Mouse (Mus musculus) stomach, embryonic 15.5 days (tissue): Measurements from ENCODE around the gene Mgat5. TPM values are rescaled to one million over a fixed set of nuclear protein-coding genes. Genes with fewer than 3 reads are reported as not detected.

Experiments used
- ATAC-seq: fragments of 200-750 bp; cut with Nextera tagmentation; 2 replicates; pipeline ENCODE4 v1.8.0; 2017; ENCODE audit warnings: low read depth, moderate number of reproducible peaks, moderate TSS enrichment; ENCODE audit not compliant: insufficient read depth, low FRiP score
- H3K27ac ChIP-seq: fragments of 300-500 bp; sonication (generic); 2 replicates; pipeline ENCODE4 v1.5.1; 2015; ENCODE audit warnings: mild to moderate bottlenecking, inconsistent platforms
- H3K27me3 ChIP-seq: fragments of 300-500 bp; sonication (generic); replicated peaks from 2 replicates; pipeline ENCODE4 v1.6.1; 2015; ENCODE audit warnings: inconsistent platforms
- H3K36me3 ChIP-seq: fragments of 300-500 bp; sonication (generic); 2 replicates; pipeline ENCODE4 v1.6.1; 2015; ENCODE audit warnings: inconsistent platforms
- H3K4me1 ChIP-seq: fragments of 300-500 bp; sonication (generic); 2 replicates; pipeline ENCODE4 v1.6.1; 2015; ENCODE audit warnings: inconsistent platforms
- H3K4me2 ChIP-seq: fragments of 300-500 bp; sonication (generic); 2 replicates; pipeline ENCODE4 v1.6.1; 2015; ENCODE audit warnings: mild to moderate bottlenecking, inconsistent platforms
- H3K4me3 ChIP-seq: fragments of 300-500 bp; sonication (generic); replicated peaks from 2 replicates; pipeline ENCODE4 v1.5.1; 2015; ENCODE audit warnings: inconsistent platforms
- H3K9ac ChIP-seq: fragments of 300-500 bp; sonication (generic); 2 replicates; pipeline ENCODE4 v1.6.1; 2015; ENCODE audit warnings: inconsistent platforms
- H3K9me3 ChIP-seq: fragments of 300-500 bp; sonication (generic); 2 replicates; pipeline ENCODE4 v1.6.1; 2016; ENCODE audit warnings: inconsistent platforms
- WGBS: fragments of 180-500 bp; shearing (Covaris S2); methylation state at CpG from one replicate; pipeline ENCODE4 v1.1.7; 2015; 5-methylcytosine and 5-hydroxymethylcytosine counted together
- polyA plus RNA-seq: library from polyadenylated mRNA; unstranded; fragments of >200 nt; fragmentation: Nextera tagmentation; extraction: Ambion mirVana; gene quantifications from 2 replicates; pipeline ENCODE4 v1.2.1, GENCODE M21; 2015

The Mgat5 gene
- polyA plus RNA-seq, 1 experiment from 2014 or later = 5.4 TPM

DNA sequence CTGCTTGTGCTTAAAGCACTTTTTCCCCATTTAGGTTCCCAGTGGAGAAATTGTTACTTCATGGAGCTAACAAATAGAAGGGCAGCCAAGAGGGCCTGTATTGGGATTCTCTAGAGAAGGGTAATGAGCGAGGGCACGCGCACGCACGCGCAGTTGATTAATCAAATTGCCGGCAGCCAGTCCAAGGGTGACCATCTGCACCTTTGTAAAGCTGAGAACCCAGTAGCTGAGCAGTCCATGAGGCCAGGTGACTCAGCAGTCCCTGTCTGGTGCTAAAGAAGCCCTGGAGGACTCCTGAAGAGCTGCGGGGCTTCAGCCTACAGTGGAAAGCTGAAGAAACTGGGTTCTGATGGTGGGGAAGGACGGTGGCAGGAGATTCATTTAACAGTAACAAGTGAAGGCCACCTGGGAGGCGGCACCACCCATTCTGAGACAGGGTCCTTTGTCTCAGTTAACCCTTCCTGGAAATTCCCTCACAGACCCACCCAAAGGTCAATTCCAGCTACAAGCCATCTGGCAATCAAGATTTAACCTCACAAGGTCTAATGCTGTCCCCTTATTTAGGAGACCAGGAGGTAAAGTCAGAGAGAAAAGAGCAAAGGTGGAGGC lies 302.3 kb downstream of the Mgat5 start:
- 73% methylated on average over 10 of the region's 10 CpGs for WGBS
- no peaks in the 10 kb centered on the region for H3K27me3 ChIP-seq
- H3K9me3 ChIP-seq = no peaks in the 10 kb centered on the region
- ATAC-seq = no peak
- no peak overlapping the region for H3K9ac ChIP-seq
- no peak overlapping the region for H3K27ac ChIP-seq
- no peaks in the 10 kb centered on the region for H3K36me3 ChIP-seq
- H3K4me2 ChIP-seq = no peak overlapping the region
- no peak overlapping the region for H3K4me3 ChIP-seq
- no peaks in the 10 kb centered on the region for H3K4me1 ChIP-seq

DNA sequence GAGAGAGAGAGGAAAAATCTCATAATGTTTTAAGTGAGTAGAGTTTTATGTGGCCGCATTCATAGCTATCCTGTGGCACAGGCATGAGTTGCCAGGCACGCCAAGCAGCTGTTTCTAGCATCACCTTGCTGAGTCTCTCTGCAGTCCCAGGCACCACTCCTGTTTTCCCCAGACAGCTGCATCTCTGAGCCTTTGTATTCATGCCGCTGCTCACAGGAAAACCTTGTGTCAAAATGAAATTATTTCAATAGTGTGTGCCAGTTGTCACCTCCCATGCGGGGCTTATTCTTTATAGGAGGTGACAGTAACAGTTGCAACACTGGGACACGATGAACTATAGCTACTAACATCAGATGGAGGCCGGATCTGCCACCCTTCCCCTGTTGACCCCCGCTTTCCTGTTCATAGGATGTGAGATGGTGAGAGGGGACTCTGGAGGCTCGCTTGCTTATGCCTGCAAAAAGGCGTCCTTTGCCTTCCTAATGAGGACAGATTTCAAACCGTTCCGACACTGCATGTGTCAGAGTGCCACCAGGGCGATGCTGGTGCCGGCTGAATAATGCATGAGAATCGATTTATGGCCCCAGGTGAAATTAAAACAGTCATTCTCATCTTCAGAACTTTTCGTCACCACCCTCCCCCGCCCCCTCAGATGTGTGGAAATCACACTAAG lies 303.4 kb downstream of the Mgat5 start:
- Histone ChIP-seq H3K27ac (no peak overlapping the region), H3K4me2 (no peak overlapping the region), H3K4me3 (no peak overlapping the region), H3K36me3 (no peaks in the 10 kb centered on the region), H3K9ac (no peak overlapping the region), H3K27me3 (no peaks in the 10 kb centered on the region), H3K4me1 (no peaks in the 10 kb centered on the region), H3K9me3 (no peaks in the 10 kb centered on the region)
- no peak for ATAC-seq
- WGBS = 74% methylated on average over 16 of the region's 16 CpGs

- Histone ChIP-seq H3K4me1 (no peaks in the 10 kb centered on the region), H3K9ac (no peak overlapping the region), H3K4me2 (no peak overlapping the region), H3K27ac (no peak overlapping the region), H3K9me3 (no peaks in the 10 kb centered on the region), H3K27me3 (no peaks in the 10 kb centered on the region), H3K4me3 (no peak overlapping the region), H3K36me3 (no peaks in the 10 kb centered on the region)
- WGBS = 80% methylated on average over 8 of the region's 8 CpGs
- no peak for ATAC-seq
Observed at GRCm38 (mm10) chr1:127508921-127509320, 304.1 kb downstream of the Mgat5 start.

- H3K27me3 ChIP-seq = no peaks in the 10 kb centered on the region
- H3K4me2 ChIP-seq = no peak overlapping the region
- no peak overlapping the region for H3K27ac ChIP-seq
- H3K4me3 ChIP-seq = no peak overlapping the region
- no peak for ATAC-seq
- no peaks in the 10 kb centered on the region for H3K36me3 ChIP-seq
- no peaks in the 10 kb centered on the region for H3K9me3 ChIP-seq
- H3K9ac ChIP-seq = no peak overlapping the region
- 85% methylated on average over 6 of the region's 6 CpGs for WGBS
- no peaks in the 10 kb centered on the region for H3K4me1 ChIP-seq
Observed at GRCm38 (mm10) chr1:127511362-127511761, 306.5 kb downstream of the Mgat5 start.

DNA sequence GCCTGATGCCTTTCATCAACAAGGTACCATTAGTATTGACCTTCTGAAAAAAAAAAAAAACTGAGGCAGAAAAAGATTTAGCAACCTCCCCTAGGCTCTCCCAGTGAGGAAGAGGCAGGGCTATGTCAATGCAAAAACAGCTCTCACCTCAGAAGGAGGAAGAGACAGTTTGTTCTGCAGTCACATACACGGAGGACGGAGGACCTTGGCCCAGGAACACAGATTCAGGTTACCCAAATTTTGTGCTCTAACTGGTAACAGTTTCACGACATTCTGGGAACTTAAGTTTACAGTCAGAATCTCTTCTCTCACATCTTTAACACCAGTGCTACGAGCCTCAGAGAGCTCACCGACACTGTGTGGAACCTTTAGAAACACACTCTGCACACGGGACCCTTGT lies 307.9 kb downstream of the Mgat5 start:
- WGBS = 68% methylated on average over 6 of the region's 6 CpGs
- no peaks in the 10 kb centered on the region for H3K4me1 ChIP-seq
- no peaks in the 10 kb centered on the region for H3K27me3 ChIP-seq
- no peak overlapping the region for H3K9ac ChIP-seq
- H3K4me2 ChIP-seq = no peak overlapping the region
- no peaks in the 10 kb centered on the region for H3K9me3 ChIP-seq
- no peak for ATAC-seq
- H3K36me3 ChIP-seq = no peaks in the 10 kb centered on the region
- H3K27ac ChIP-seq = no peak overlapping the region
- H3K4me3 ChIP-seq = no peak overlapping the region

- Histone ChIP-seq H3K4me1 (no peaks in the 10 kb centered on the region), H3K36me3 (no peaks in the 10 kb centered on the region), H3K4me3 (no peak overlapping the region), H3K4me2 (no peak overlapping the region), H3K9ac (no peak overlapping the region), H3K9me3 (no peaks in the 10 kb centered on the region), H3K27ac (no peak overlapping the region), H3K27me3 (no peaks in the 10 kb centered on the region)
- 79% methylated on average over 8 of the region's 8 CpGs for WGBS
- no peak for ATAC-seq
Observed at GRCm38 (mm10) chr1:127513140-127513539, 308.3 kb downstream of the Mgat5 start.

DNA sequence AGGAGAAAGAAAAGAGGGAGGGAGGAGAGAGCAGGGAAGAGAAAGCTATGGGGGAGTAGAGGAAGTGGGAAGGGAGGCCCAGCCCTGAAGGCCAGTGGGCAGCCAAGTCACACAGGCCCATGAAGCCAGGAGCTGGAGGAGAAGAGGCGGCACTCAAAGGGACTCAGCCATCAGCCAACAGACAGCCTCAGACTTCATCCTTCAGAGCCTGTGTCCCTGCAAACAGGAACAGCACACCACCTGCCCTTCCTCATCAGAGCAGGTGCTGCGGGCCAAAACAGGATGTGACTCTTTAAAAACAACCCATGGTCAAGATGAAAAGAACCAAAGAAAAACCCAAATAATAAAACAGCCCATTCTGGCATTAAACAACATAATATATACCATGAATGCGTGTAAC lies 308.8 kb downstream of the Mgat5 start:
- no peak overlapping the region for H3K4me3 ChIP-seq
- H3K9me3 ChIP-seq = no peaks in the 10 kb centered on the region
- H3K9ac ChIP-seq = no peak overlapping the region
- H3K36me3 ChIP-seq = no peaks in the 10 kb centered on the region
- no peaks in the 10 kb centered on the region for H3K27me3 ChIP-seq
- no peak overlapping the region for H3K27ac ChIP-seq
- H3K4me2 ChIP-seq = no peak overlapping the region
- no peaks in the 10 kb centered on the region for H3K4me1 ChIP-seq
- 87% methylated on average over 3 of the region's 3 CpGs for WGBS
- ATAC-seq = no peak

DNA sequence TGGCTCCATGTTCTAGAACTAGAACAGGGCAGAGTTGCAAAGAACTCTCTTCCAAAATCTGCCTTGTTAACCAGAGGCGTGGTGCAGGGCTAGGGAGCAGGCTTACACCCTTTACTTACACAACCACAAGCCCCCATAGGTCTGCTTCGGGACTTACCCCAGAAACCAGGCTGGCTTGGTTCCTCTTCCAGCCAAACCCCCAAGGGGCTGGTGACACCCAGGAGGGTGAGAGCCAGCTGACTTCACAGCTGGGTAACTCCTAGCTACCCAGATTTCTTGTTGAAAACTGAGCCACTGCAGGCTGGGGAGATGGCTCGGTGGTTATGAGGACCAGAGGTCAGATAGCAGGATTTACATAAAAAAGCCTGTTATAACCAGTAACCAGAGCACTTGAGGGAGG lies 309.7 kb downstream of the Mgat5 start:
- ATAC-seq = no peak
- no peak overlapping the region for H3K4me2 ChIP-seq
- no peaks in the 10 kb centered on the region for H3K36me3 ChIP-seq
- no peaks in the 10 kb centered on the region for H3K4me1 ChIP-seq
- H3K9ac ChIP-seq = no peak overlapping the region
- WGBS = 75% methylated on average over 3 of the region's 3 CpGs
- no peaks in the 10 kb centered on the region for H3K27me3 ChIP-seq
- H3K27ac ChIP-seq = no peak overlapping the region
- H3K9me3 ChIP-seq = no peaks in the 10 kb centered on the region
- no peak overlapping the region for H3K4me3 ChIP-seq

- 97% methylated on average over 10 of the region's 10 CpGs for WGBS
Observed at GRCm38 (mm10) chr1:127514888-127515287, 310.1 kb downstream of the Mgat5 start.

DNA sequence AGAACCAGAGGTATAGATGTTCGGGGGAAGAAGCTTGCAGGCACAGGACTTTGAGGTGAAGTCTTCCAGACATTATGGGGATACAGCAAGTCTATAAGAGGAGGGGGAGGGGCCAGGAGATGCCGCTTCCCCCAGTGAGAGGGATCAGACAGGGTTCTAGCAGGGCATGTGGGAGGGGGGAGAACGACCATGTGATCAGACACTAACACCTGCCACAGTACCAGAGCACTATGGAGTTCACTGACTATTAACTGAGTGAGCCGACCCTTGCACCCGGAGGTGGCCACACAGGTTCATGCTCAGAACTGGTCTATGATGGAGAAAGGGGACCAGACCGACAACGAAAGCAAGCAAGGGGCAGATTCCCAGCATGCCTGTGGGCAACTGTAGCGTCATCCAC lies 318.5 kb downstream of the Mgat5 start:
- Histone ChIP-seq H3K4me2 (no peak overlapping the region), H3K4me1 (no peaks in the 10 kb centered on the region), H3K27ac (no peak overlapping the region), H3K36me3 (no peaks in the 10 kb centered on the region), H3K9ac (no peak overlapping the region), H3K27me3 (no peaks in the 10 kb centered on the region), H3K9me3 (no peaks in the 10 kb centered on the region), H3K4me3 (no peak overlapping the region)
- no peak for ATAC-seq
- WGBS = 84% methylated on average over 8 of the region's 8 CpGs

More at GRCm38 (mm10) chr1:127514888-127515287, 310.1 kb downstream of the Mgat5 start:
- no peak overlapping the region for H3K27ac ChIP-seq
- no peak overlapping the region for H3K4me3 ChIP-seq
- no peaks in the 10 kb centered on the region for H3K4me1 ChIP-seq
- H3K4me2 ChIP-seq = no peak overlapping the region
- no peaks in the 10 kb centered on the region for H3K9me3 ChIP-seq
- ATAC-seq = no peak
- no peaks in the 10 kb centered on the region for H3K27me3 ChIP-seq
- no peaks in the 10 kb centered on the region for H3K36me3 ChIP-seq
- H3K9ac ChIP-seq = no peak overlapping the region

DNA sequence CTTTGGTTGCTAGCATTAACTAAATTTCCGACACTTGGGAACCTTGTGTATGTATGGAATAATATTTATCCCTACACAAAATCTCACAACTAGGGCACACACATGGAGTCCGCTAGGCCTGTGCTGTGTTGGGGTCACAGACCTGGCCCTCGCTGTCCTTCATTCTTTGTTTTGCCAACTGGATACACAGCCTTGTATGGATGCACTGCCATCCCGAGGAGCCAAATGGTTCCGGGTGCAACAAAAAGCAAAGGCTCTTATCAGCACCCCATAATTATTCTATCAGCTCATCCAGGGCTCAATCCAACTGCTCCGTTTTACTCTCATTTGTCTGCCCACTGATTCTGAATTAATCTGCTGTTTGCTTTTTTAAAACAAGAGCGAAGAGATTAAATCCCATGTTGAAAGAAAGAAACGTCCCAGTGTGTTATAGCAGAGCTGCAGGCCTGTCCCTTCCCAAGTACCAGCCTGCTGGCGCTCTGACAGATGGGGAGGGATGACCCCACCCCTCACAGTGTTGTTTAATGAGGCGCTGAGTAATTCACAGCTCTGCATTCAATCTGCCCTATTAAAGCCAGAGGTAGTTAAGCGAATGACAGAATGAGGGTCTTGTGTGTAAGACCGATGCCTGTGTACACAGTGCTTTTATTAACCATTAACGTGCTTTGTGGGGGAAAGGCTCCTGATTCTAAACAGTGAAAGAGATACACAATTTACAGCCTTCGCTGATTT lies 326.2 kb downstream of the Mgat5 start:
- Histone ChIP-seq H3K27me3 (no peaks in the 10 kb centered on the region), H3K36me3 (no peaks in the 10 kb centered on the region), H3K4me3 (no peak overlapping the region), H3K4me1 (no peaks in the 10 kb centered on the region), H3K4me2 (no peak overlapping the region), H3K9ac (no peak overlapping the region), H3K27ac (no peak overlapping the region), H3K9me3 (no peaks in the 10 kb centered on the region)
- WGBS = 33% methylated on average over 14 of the region's 14 CpGs
- no peak; the same call in 1 of the 2 replicates for ATAC-seq

DNA sequence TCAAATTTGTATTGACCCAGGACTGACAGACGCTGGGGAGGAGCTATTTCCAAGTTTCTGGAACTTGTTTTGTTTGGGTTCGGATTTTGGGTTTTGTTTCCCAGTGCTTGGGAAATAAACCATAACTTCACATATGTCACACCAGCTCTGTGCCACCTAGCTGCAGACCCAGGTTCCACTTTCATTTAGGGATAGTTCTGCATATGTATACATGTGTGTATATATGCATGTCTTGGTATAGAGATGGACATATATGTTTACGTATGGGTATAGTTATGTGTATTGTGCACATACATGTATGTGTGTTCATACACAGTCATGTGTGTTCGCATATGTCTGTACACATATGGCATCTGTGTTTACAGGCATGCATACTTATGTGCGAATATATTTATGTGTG lies 326.9 kb downstream of the Mgat5 start:
- H3K4me1 ChIP-seq = 0 out of 2 replicates have a peak, but pooled peaks cover 4% of the 10 kb centered on the region
- no peaks in the 10 kb centered on the region for H3K9me3 ChIP-seq
- H3K4me2 ChIP-seq = no peak overlapping the region
- ATAC-seq = no peak
- no peak overlapping the region for H3K4me3 ChIP-seq
- WGBS = 67% methylated on average over 5 of the region's 5 CpGs
- no peak overlapping the region for H3K9ac ChIP-seq
- H3K27me3 ChIP-seq = no peaks in the 10 kb centered on the region
- H3K27ac ChIP-seq = no peak overlapping the region
- no peaks in the 10 kb centered on the region for H3K36me3 ChIP-seq
